Mouse (Mus musculus) liver, adult 2 months (tissue): ENCODE measurements around the gene Arntl.

ENCODE experiments used
- CTCF ChIP-seq: fragments of 200-500 bp; IDR thresholded peaks from 2 replicates; pipeline ENCODE4 v1.5.1; 2011; ENCODE audit warnings: low read depth, low read length, control low read depth
- POLR2A ChIP-seq: fragments of 200-500 bp; IDR thresholded peaks from 2 replicates; pipeline ENCODE4 v1.6.1; 2011; ENCODE audit warnings: low read length, control low read depth; ENCODE audit not compliant: insufficient read depth; ENCODE audit errors: extremely low read depth

GRCm38 (mm10) chr7:113178073-113178472 is 29.2 kb upstream of the Arntl start:
- TF ChIP-seq POLR2A (no peak), CTCF (no peak)
